Mouse (Mus musculus) lung, postnatal 14 days (tissue): ENCODE results near the gene Pnma1.

Experiments
- DNase-seq: peaks from one replicate; pipeline ENCODE4 v3.0.0; 2021

Pnma1 gene

DNA sequence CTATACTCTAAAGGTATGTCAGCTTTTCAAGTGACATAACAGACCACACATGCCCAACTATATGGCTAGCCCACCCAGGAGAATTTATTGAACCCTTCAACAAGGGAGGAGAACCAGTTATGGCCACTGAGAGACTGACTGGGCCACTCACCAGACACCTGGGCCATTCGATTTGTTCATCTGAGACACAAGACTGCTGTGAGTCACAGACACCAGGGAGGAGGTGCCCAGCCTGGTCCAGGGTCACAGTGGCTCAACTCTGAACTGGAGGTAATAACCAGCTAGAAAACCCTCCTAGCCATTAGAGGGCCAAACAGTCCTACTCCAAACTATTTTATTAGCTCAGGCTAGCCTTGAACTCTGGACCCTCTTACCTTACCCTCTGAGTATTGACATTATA, 29.8 kb upstream of the Pnma1 start:
- no peak for DNase-seq

- DNase-seq, result no peak
These were observed 28.8 kb upstream of the Pnma1 start for GRCm38 (mm10) chr12:84176886-84177765.

DNA sequence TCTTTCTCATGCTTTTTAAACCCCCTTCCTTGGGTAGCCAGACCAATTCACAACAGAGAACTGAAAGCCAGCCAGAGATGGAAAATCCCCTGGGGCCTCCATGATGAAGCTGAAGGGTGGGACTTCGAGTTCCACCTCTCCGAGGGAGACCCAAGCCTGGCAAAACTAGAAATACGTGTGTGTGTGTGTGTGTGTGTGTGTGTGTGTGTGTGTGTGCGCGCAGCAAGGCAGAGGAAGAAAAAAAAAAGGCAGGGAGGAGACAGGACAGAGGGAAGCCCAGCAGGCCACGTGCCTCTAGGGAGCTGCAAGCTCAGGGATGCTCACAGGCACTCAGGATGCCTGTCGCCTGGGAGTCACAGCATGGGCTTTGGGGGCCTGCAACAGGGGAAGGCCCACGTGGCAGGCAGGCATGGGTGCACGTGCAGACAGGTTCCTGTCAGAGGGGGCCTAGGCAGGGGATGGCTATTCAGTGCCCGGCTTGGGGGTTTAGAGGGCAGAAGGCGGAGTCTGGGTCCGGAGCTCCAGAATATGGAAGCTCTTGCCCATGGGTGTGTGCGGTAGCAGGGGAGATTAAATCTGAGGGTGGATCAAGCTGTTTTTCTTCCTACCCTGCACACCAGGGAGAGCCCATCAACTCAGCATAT, 28.0 kb upstream of the Pnma1 start:
- no peak for DNase-seq

GRCm38 (mm10) chr12:84175659-84176061, 27.4 kb upstream of the Pnma1 start:
- DNase-seq, result peak; percentile 92

DNA sequence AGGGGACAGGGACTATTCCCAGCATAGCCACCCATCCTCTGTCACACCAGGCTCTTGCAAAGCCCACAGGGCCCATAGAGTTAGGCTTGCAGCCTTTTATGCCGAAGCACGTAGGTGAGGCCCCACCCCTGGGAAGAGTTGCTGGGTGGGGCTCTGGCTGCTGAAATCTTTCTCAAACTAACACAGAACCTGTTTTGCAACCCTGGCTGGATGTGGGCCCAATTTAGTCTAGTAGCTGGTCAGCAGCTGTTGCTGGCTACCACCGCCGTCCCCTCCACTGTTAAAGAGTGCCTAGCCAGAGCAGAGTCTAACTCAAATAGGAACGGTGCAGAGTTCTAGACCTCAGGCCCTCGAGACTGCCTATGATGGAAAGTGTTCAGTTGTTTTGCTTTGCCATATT, 26.6 kb upstream of the Pnma1 start:
- peak; percentile 92 for DNase-seq

- DNase-seq, result peak; percentile 66
These were observed 26.0 kb upstream of the Pnma1 start for GRCm38 (mm10) chr12:84174190-84174811.

- DNase-seq, result no peak
These were observed 25.1 kb upstream of the Pnma1 start for GRCm38 (mm10) chr12:84173309-84173915.

- no peak for DNase-seq
These were observed 24.6 kb upstream of the Pnma1 start for GRCm38 (mm10) chr12:84172862-84173261.

DNA sequence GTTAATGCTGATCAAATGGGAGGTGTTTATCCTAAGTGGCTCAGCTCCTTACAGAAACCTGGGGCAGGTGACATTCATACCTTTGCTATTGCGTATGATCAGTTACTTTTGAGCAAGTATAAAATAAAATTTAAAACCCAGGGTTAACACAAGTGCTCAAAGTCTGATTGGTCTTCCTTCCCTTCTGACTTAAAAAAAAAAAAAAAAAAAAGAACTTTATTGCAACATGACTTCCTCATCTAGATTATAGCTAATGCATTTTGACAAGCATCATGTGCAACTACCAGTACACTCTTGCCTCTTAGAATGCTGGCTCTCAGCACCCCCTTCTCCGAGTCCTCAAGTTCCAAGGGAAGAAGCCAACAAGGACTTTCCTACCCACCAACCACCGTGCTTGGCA, 23.9 kb upstream of the Pnma1 start:
- DNase-seq, result no peak

- no peak for DNase-seq
These were observed 22.3 kb upstream of the Pnma1 start for GRCm38 (mm10) chr12:84170610-84171009.

- DNase-seq, result no peak
These were observed 17.5 kb upstream of the Pnma1 start for GRCm38 (mm10) chr12:84165631-84166373.

DNA sequence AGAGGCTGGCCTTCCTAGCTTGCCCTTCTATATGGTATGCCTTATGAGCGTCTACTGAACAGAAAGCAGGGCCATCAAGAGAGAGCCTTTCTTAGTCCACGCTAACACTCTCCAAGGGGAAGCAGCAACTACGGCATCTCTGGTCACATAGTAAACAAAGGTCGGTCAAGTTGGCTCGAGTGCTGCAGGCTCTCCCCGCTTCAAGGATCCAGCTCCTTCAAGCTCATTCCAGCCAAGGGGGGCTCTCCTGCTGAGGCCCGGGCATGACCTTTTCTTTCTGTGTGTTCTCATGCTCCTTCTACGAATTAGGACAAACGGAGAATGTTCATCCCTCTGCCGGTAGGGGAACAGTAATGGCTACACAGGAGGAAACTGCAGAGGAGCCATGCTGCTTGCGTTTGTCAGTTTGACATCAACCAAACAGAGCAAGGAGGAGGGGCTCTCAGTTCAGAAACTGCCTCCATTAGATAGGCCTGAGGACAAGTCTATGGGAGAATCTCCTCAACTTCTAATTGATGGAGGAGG, 15.4 kb upstream of the Pnma1 start:
- no peak for DNase-seq

DNA sequence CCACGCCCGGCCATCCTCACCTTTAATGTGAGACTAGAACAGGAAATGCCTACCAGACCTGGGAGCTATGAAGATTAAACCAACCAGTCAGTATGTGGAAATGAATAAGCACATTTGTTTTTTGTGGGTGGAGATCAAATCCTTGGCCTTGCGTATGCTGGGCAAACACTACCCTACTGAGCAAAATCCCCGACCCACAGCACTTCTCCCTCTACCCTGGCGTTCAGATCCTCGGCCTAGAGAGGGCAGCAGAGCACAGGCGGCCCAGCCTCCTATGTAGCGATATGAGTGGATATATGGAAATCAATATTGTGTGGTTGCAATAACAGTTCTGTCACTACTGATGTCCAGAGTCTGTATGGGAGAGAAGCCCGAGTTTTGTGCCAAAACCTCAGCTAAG, 14.8 kb upstream of the Pnma1 start:
- DNase-seq, result peak; percentile 66

DNA sequence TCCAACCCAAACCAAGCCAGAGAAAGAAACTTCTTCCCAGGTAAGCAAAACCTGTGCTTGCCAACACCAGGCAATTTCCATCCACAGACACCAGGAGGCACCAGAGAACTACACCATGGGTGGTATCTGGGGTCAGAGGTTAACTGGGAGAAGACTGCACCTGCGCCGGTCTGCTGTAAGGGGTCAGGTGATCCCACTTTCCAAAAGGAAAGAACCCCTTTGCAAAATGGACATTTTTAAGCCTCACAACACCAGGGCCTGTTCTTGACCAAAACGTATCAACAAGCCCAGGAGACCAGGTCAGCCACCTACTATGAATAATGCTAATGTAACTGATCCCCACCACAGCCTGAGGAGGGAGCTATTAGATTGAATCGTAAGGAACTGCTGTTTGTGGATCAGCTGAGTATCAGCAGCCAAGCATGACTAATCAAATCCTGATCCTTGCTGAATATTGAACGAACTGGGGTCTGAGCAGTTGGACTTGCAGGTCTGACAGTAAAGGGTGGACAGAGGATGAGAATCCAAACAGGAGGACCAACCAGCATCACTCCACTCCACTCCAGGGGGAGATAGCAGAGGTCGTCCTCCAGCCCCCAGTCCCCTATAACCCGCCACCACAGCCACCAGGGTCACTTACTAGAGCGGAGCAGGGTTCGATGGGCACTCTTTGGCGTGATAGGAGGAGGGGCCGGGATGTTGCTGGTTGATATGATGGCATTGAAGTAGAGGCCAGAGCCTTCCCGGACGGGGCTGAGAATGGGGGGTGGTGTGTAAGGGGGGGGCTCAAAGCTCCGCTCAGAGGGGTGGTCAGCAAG, 13.5 kb upstream of the Pnma1 start:
- DNase-seq, result no peak

DNA sequence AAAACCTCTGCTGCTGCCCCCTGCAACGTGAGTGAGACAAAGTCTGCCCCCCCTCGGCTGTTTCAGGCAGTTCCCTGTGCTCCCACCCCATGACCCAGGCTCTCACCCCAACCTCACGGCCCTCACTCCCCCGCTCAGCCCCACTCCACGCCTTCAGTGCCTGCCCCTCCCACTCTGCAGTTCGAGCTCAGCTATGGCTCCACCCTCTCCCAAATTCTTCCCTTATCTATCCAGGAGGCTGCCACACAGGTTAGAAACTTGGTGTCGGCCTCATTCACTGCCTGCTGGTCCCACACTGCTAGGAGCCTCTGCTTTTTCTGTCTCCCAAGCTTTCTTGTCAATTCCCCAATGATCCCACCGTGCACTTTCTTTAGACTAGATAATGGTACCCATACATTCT, 12.8 kb upstream of the Pnma1 start:
- no peak for DNase-seq

DNA sequence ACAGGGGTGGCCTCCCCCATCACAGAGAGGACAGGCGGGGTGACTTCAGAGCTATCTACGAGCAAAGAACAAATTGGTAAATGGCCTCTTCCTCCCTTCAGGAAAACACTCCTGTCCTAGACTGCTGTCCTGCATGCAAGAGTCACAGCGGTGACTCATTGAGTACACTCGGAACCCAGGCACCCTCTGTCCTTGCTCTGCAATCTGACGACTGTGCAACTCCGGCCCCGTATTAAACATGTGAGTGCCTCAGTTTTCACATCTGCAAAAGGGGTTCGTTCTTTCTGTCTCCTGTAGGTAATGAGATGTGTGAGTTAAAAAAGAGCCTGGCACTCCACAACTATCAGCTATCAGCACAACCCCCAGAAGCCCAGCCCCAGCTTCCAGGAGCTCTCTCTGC, 12.2 kb upstream of the Pnma1 start:
- no peak for DNase-seq

- DNase-seq, result no peak
These were observed 9.9 kb upstream of the Pnma1 start for GRCm38 (mm10) chr12:84158156-84158555.

GRCm38 (mm10) chr12:84156210-84156609, 7.9 kb upstream of the Pnma1 start:
- no peak for DNase-seq

DNA sequence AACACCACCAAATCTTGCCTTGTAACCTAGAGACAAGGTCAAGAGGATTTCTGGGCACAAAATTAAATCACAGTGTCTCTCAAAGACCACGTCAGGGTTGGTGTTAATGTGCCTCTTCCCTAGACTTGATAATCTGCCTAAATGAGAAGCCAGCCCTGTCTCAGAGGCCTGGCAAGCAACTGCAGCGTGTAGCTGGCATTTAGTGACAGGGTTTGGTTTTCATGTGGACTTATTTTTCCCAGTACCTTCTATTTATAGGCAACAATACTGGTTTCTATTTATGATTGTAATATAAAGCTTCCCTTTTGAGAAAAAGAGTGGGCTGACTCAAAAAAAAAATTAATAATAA, 7.2 kb upstream of the Pnma1 start:
- no peak for DNase-seq

GRCm38 (mm10) chr12:84154786-84155522, 6.7 kb upstream of the Pnma1 start:
- peak; percentile 76 for DNase-seq

- no peak for DNase-seq
These were observed 5.1 kb upstream of the Pnma1 start for GRCm38 (mm10) chr12:84153414-84153813.
